Mouse (Mus musculus) heart, adult 2 months (tissue): ENCODE measurements at regions not wholly inside any gene's neighbourhood (a gene's known extent, or its start where the extent isn't known, plus 50 kb on each side); places are given as distances from the start of the nearest gene placed in this dataset.

Source experiments
- DNase-seq, 2 experiments: peaks; one replicate each; pipeline ENCODE4 v3.0.0; 2021
- H3K27ac ChIP-seq: fragments of 200-600 bp; 2 replicates; pipeline ENCODE4 v1.8.1; 2022
- H3K27me3 ChIP-seq: fragments of 200-500 bp; 2 replicates; pipeline ENCODE4 v1.6.1; 2012; ENCODE audit warnings: mild to moderate bottlenecking, low read length, inconsistent platforms, mixed read lengths; ENCODE audit not compliant: control insufficient read depth, insufficient read depth
- H3K36me3 ChIP-seq: fragments of 200-500 bp; 2 replicates; pipeline ENCODE4 v1.6.1; 2012; ENCODE audit warnings: low read length, inconsistent platforms; ENCODE audit not compliant: control insufficient read depth, insufficient read depth
- H3K4me1 ChIP-seq: fragments of 200-500 bp; 2 replicates; pipeline ENCODE4 v1.6.1; 2011; ENCODE audit warnings: low read length; ENCODE audit not compliant: control insufficient read depth, insufficient read depth
- H3K4me3 ChIP-seq: fragments of 200-600 bp; 2 replicates; pipeline ENCODE4 v1.8.1; 2022
- H3K79me2 ChIP-seq: fragments of 200-500 bp; replicated peaks from 2 replicates; pipeline ENCODE4 v1.6.1; 2012; ENCODE audit warnings: mild to moderate bottlenecking, inconsistent platforms, low read length, moderate library complexity, mixed read lengths; ENCODE audit not compliant: control insufficient read depth, insufficient read depth
- H3K9ac ChIP-seq: fragments of 200-500 bp; 2 replicates; pipeline ENCODE4 v1.6.1; 2012; ENCODE audit warnings: low read depth, mild to moderate bottlenecking, control low read depth, inconsistent platforms, low read length, mixed read lengths
- CTCF ChIP-seq: fragments of 200-600 bp; IDR thresholded peaks from 2 replicates; pipeline ENCODE4 v1.8.1; 2022; ENCODE audit warnings: antibody characterized with exemption, mild to moderate bottlenecking, moderate library complexity
- EP300 ChIP-seq: fragments of 200-500 bp; IDR thresholded peaks from 2 replicates; pipeline ENCODE4 v1.6.1; 2011; ENCODE audit warnings: low read depth, low read length, control low read depth; ENCODE audit not compliant: insufficient read depth
- POLR2A ChIP-seq: fragments of 200-500 bp; IDR thresholded peaks from 2 replicates; pipeline ENCODE4 v1.6.1; 2011; ENCODE audit warnings: mild to moderate bottlenecking, low read depth, low read length, control low read depth; ENCODE audit not compliant: insufficient read depth
- WGBS: fragments of 180-500 bp; shearing (Covaris S2); methylation state at CpG from one replicate; pipeline ENCODE4 v1.1.7; 2018; 5-methylcytosine and 5-hydroxymethylcytosine counted together
- intact Hi-C: fragments of 180-260 bp; cut with DNase I; formaldehyde crosslinking; loops from one replicate; pipeline ENCODE4 v1.15.1; 2025

- H3K4me1 ChIP-seq, result no peaks in the 10 kb centered on the region
- intact Hi-C loops, result no loop called here
- no peak overlapping the region for H3K4me3 ChIP-seq
- H3K9ac ChIP-seq, result no peak overlapping the region
- H3K27me3 ChIP-seq, result no peaks in the 10 kb centered on the region
- WGBS, result 87% methylated on average over 6 of the region's 6 CpGs
- H3K79me2 ChIP-seq, result no peaks in the 10 kb centered on the region
- H3K36me3 ChIP-seq, result no peaks in the 10 kb centered on the region
- no peak for DNase-seq
- H3K27ac ChIP-seq, result no peak overlapping the region
- TF ChIP-seq CTCF (no peak), POLR2A (no peak), EP300 (no peak)
Observed at GRCm38 (mm10) chr14:102306332-102306731, 576.6 kb downstream of the Lmo7 start.

- intact Hi-C loops, result no loop called here
- Histone ChIP-seq H3K27me3 (no peaks in the 10 kb centered on the region), H3K36me3 (no peaks in the 10 kb centered on the region), H3K4me3 (no peak overlapping the region), H3K9ac (no peak overlapping the region), H3K27ac (no peak overlapping the region), H3K4me1 (no peaks in the 10 kb centered on the region), H3K79me2 (no peaks in the 10 kb centered on the region)
- DNase-seq, result no peak
- TF ChIP-seq CTCF, result no peak
- TF ChIP-seq POLR2A, result no peak
- TF ChIP-seq EP300, result no peak
- WGBS, result 44% methylated on average over 2 of the region's 2 CpGs
Observed at GRCm38 (mm10) chr14:102302826-102303225, 573.1 kb downstream of the Lmo7 start.

GRCm38 (mm10) chr14:102300251-102300650, 570.5 kb downstream of the Lmo7 start:
- WGBS, result 90% methylated on average over 6 of the region's 6 CpGs
- H3K4me1 ChIP-seq, result no peaks in the 10 kb centered on the region
- TF ChIP-seq EP300, result no peak
- no peak for TF ChIP-seq POLR2A
- no peak for TF ChIP-seq CTCF
- H3K27ac ChIP-seq, result no peak overlapping the region
- no peak for DNase-seq
- no peak overlapping the region for H3K4me3 ChIP-seq
- intact Hi-C loops, result no loop called here
- no peaks in the 10 kb centered on the region for H3K79me2 ChIP-seq
- H3K9ac ChIP-seq, result no peak overlapping the region
- H3K27me3 ChIP-seq, result no peaks in the 10 kb centered on the region
- H3K36me3 ChIP-seq, result no peaks in the 10 kb centered on the region

GRCm38 (mm10) chr14:102291361-102291760, 561.6 kb downstream of the Lmo7 start:
- H3K9ac ChIP-seq, result no peak overlapping the region
- no peak overlapping the region for H3K4me3 ChIP-seq
- TF ChIP-seq EP300 (no peak), CTCF (no peak), POLR2A (no peak)
- DNase-seq, result no peak
- no peak overlapping the region for H3K27ac ChIP-seq
- no peaks in the 10 kb centered on the region for H3K27me3 ChIP-seq
- intact Hi-C loops, result no loop called here
- no peaks in the 10 kb centered on the region for H3K4me1 ChIP-seq
- 76% methylated on average over 1 of the region's 1 CpGs for WGBS
- no peaks in the 10 kb centered on the region for H3K36me3 ChIP-seq
- no peaks in the 10 kb centered on the region for H3K79me2 ChIP-seq

- Histone ChIP-seq H3K4me3 (no peak overlapping the region), H3K27ac (no peak overlapping the region), H3K4me1 (no peaks in the 10 kb centered on the region), H3K36me3 (no peaks in the 10 kb centered on the region), H3K9ac (no peak overlapping the region), H3K27me3 (no peaks in the 10 kb centered on the region), H3K79me2 (no peaks in the 10 kb centered on the region)
- 61% methylated on average over 5 of the region's 5 CpGs for WGBS
- DNase-seq, result no peak
- intact Hi-C loops, result no loop called here
- TF ChIP-seq EP300 (no peak), POLR2A (no peak), CTCF (no peak)
Observed at GRCm38 (mm10) chr14:102250076-102250475, 520.3 kb downstream of the Lmo7 start.

GRCm38 (mm10) chr14:102248581-102248980, 518.8 kb downstream of the Lmo7 start:
- DNase-seq, result no peak

GRCm38 (mm10) chr14:102248023-102248422, 518.3 kb downstream of the Lmo7 start:
- Histone ChIP-seq H3K79me2 (no peaks in the 10 kb centered on the region), H3K4me1 (no peaks in the 10 kb centered on the region), H3K4me3 (no peak overlapping the region), H3K27ac (no peak overlapping the region), H3K36me3 (no peaks in the 10 kb centered on the region), H3K27me3 (no peaks in the 10 kb centered on the region), H3K9ac (no peak overlapping the region)
- DNase-seq, result no peak
- WGBS, result 71% methylated on average over 5 of the region's 5 CpGs
- no peak for TF ChIP-seq POLR2A
- no peak for TF ChIP-seq CTCF
- no peak for TF ChIP-seq EP300
- intact Hi-C loops, result no loop called here

More at GRCm38 (mm10) chr14:102248581-102248980, 518.8 kb downstream of the Lmo7 start:
- TF ChIP-seq POLR2A, result no peak
- no peak for TF ChIP-seq EP300
- TF ChIP-seq CTCF, result no peak
- Histone ChIP-seq H3K27ac (no peak overlapping the region), H3K4me3 (no peak overlapping the region), H3K36me3 (no peaks in the 10 kb centered on the region), H3K4me1 (no peaks in the 10 kb centered on the region), H3K27me3 (no peaks in the 10 kb centered on the region), H3K9ac (no peak overlapping the region), H3K79me2 (no peaks in the 10 kb centered on the region)
- intact Hi-C loops, result no loop called here
- WGBS, result 89% methylated on average over 2 of the region's 2 CpGs
